Mouse (Mus musculus): ENCODE measurements around the gene Trappc2. TPM values are rescaled to one million over a fixed set of nuclear protein-coding genes. Genes with fewer than 3 reads are reported as not detected.

Trappc2 gene
- polyA plus RNA-seq, 1 experiment: 53.7 TPM

GRCm38 (mm10) chrX:166468321-166468720, 27.9 kb downstream of the Trappc2 start:
- H3K4me3 ChIP-seq (ENCODE audit: insufficient read depth, low read length): no peak overlapping the region
- H3K27ac ChIP-seq (ENCODE audit: insufficient read depth, low read length): no peak overlapping the region
- H3K4me1 ChIP-seq (ENCODE audit: control insufficient read depth, insufficient read depth, low read length): no peaks in the 10 kb centered on the region
- TF ChIP-seq POLR2A (IDR thresholded peaks at IDR 0.05; ENCODE audit: extremely low read depth, insufficient read depth, low read length): no peak
- TF ChIP-seq CTCF (IDR thresholded peaks at IDR 0.05; ENCODE audit: extremely low read depth, insufficient read depth, low read length): no peak

GRCm38 (mm10) chrX:166472612-166473011, 32.2 kb downstream of the Trappc2 start:
- no peak for TF ChIP-seq POLR2A (IDR thresholded peaks at IDR 0.05; ENCODE audit: extremely low read depth, insufficient read depth, low read length)
- TF ChIP-seq CTCF (IDR thresholded peaks at IDR 0.05; ENCODE audit: extremely low read depth, insufficient read depth, low read length): no peak
- Histone ChIP-seq H3K4me1 (ENCODE audit: control insufficient read depth, insufficient read depth, low read length) (no peaks in the 10 kb centered on the region), H3K4me3 (ENCODE audit: insufficient read depth, low read length) (no peak overlapping the region), H3K27ac (ENCODE audit: insufficient read depth, low read length) (no peak overlapping the region)

- no peak overlapping the region; the same call in 1 of the 2 replicates for H3K4me3 ChIP-seq (ENCODE audit: insufficient read depth, low read length)
- TF ChIP-seq POLR2A (IDR thresholded peaks at IDR 0.05; ENCODE audit: extremely low read depth, insufficient read depth, low read length): no peak
- TF ChIP-seq CTCF (IDR thresholded peaks at IDR 0.05; ENCODE audit: extremely low read depth, insufficient read depth, low read length): no peak
- H3K27ac ChIP-seq (ENCODE audit: insufficient read depth, low read length): no peak overlapping the region
- no peaks in the 10 kb centered on the region for H3K4me1 ChIP-seq (ENCODE audit: control insufficient read depth, insufficient read depth, low read length)
Measured at GRCm38 (mm10) chrX:166477393-166477792, 37.0 kb downstream of the Trappc2 start.

- TF ChIP-seq POLR2A (IDR thresholded peaks at IDR 0.05; ENCODE audit: extremely low read depth, insufficient read depth, low read length): no peak
- TF ChIP-seq CTCF (IDR thresholded peaks at IDR 0.05; ENCODE audit: extremely low read depth, insufficient read depth, low read length): no peak
- Histone ChIP-seq H3K4me1 (ENCODE audit: control insufficient read depth, insufficient read depth, low read length) (no peaks in the 10 kb centered on the region), H3K4me3 (ENCODE audit: insufficient read depth, low read length) (peak overlapping the region; percentile 65), H3K27ac (ENCODE audit: insufficient read depth, low read length) (peak overlapping the region; percentile 4; the same call in 1 of the 2 replicates)
Measured at GRCm38 (mm10) chrX:166478631-166479364, 38.4 kb downstream of the Trappc2 start.

- peak within 1 kb of the TSS; percentile 65 for H3K4me3 ChIP-seq (ENCODE audit: insufficient read depth, low read length)
- H3K27ac ChIP-seq (ENCODE audit: insufficient read depth, low read length): peak within 1 kb of the TSS; percentile 4; the same call in 1 of the 2 replicates
- no peaks in the 10 kb centered on the region for H3K4me1 ChIP-seq (ENCODE audit: control insufficient read depth, insufficient read depth, low read length)
- no peak for TF ChIP-seq CTCF (IDR thresholded peaks at IDR 0.05; ENCODE audit: extremely low read depth, insufficient read depth, low read length)
- peak; percentile 49; the same call in 1 of the 2 replicates for TF ChIP-seq POLR2A (IDR thresholded peaks at IDR 0.05; ENCODE audit: extremely low read depth, insufficient read depth, low read length)
Measured at GRCm38 (mm10) chrX:166479365-166479983, 39.1 kb downstream of the Trappc2 start, which contains the start of gene Rab9. Gene Rab9 (minus strand): TSS chrX:166479867.

GRCm38 (mm10) chrX:166495052-166495451, 54.7 kb downstream of the Trappc2 start:
- H3K4me3 ChIP-seq (ENCODE audit: insufficient read depth, low read length): no peak overlapping the region
- H3K4me1 ChIP-seq (ENCODE audit: control insufficient read depth, insufficient read depth, low read length): no peaks in the 10 kb centered on the region
- TF ChIP-seq CTCF (IDR thresholded peaks at IDR 0.05; ENCODE audit: extremely low read depth, insufficient read depth, low read length) (no peak), POLR2A (IDR thresholded peaks at IDR 0.05; ENCODE audit: extremely low read depth, insufficient read depth, low read length) (no peak)
- no peak overlapping the region for H3K27ac ChIP-seq (ENCODE audit: insufficient read depth, low read length)

- no peak overlapping the region; the same call in 1 of the 2 replicates for H3K27ac ChIP-seq (ENCODE audit: insufficient read depth, low read length)
- no peaks in the 10 kb centered on the region for H3K4me1 ChIP-seq (ENCODE audit: control insufficient read depth, insufficient read depth, low read length)
- no peak overlapping the region for H3K4me3 ChIP-seq (ENCODE audit: insufficient read depth, low read length)
- TF ChIP-seq POLR2A (IDR thresholded peaks at IDR 0.05; ENCODE audit: extremely low read depth, insufficient read depth, low read length): no peak
- no peak for TF ChIP-seq CTCF (IDR thresholded peaks at IDR 0.05; ENCODE audit: extremely low read depth, insufficient read depth, low read length)
Measured at GRCm38 (mm10) chrX:166497771-166498170, 57.4 kb downstream of the Trappc2 start.

- Histone ChIP-seq H3K4me3 (ENCODE audit: insufficient read depth, low read length) (no peak overlapping the region), H3K27ac (ENCODE audit: insufficient read depth, low read length) (no peak overlapping the region), H3K4me1 (ENCODE audit: control insufficient read depth, insufficient read depth, low read length) (no peaks in the 10 kb centered on the region)
- TF ChIP-seq POLR2A (IDR thresholded peaks at IDR 0.05; ENCODE audit: extremely low read depth, insufficient read depth, low read length) (no peak), CTCF (IDR thresholded peaks at IDR 0.05; ENCODE audit: extremely low read depth, insufficient read depth, low read length) (no peak)
Measured at GRCm38 (mm10) chrX:166499496-166500190, 59.3 kb downstream of the Trappc2 start.

Other genes starting within 250 kb of the Trappc2 start
- 609 and 616 TPM in 2 replicates for gene Gpm6b, start 201.7 kb upstream of the Trappc2 start, polyA plus RNA-seq (2012; rRNA removed)
- 4.5 and 5.2 TPM in 2 replicates for gene Ofd1, start 130 bp downstream of the Trappc2 start, polyA plus RNA-seq (2012; rRNA removed)
- 33.4 and 34.2 TPM in 2 replicates for gene Rab9, start 39.3 kb downstream of the Trappc2 start, polyA plus RNA-seq (2012; rRNA removed)
- 1.3 and 1.4 TPM in 2 replicates for gene Tceanc, start 78.0 kb downstream of the Trappc2 start, polyA plus RNA-seq (2012; rRNA removed)
- 1.7 and 2.1 TPM in 2 replicates for gene Egfl6, start 145.1 kb downstream of the Trappc2 start, polyA plus RNA-seq (2012; rRNA removed)